Mouse (Mus musculus): Measurements from ENCODE around the gene Prom1. TPM values are rescaled to one million over a fixed set of nuclear protein-coding genes. Genes with fewer than 3 reads are reported as not detected.

Prom1 gene
- total and polyA plus RNA-seq, 3 experiments: 0.57 to 10.0 (median 7.8) TPM

DNA sequence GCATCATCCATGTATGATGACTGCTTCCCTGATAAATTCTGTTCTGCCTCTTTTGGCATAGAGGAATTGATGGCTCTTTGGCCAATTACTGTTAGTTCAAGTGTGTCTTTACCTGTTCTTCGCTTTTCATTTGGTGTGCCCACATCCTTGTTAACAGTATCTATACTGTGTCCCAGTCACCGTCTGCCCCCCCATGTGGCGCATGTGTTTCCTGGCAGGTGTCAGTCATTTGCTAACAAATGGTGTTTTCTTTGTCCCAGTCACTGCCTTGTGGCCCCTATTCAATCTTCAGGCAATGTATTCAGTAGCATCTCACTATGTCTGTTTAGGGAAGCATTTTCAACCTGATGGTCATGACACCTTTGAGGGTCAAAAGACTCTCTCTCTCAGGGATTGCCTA, 140.8 kb downstream of the Prom1 start:
- no peak for DNase-seq
- Histone ChIP-seq H3K27me3 (ENCODE audit: control insufficient read depth, insufficient read depth, low read length) (no peaks in the 10 kb centered on the region), H3K4me1 (ENCODE audit: control insufficient read depth, insufficient read depth, low read length) (no peaks in the 10 kb centered on the region), H3K36me3 (ENCODE audit: control insufficient read depth, insufficient read depth, low read length) (no peaks in the 10 kb centered on the region), H3K9ac (ENCODE audit: low read depth, low read length) (no peak overlapping the region), H3K27ac (no peak overlapping the region), H3K4me3 (no peak overlapping the region), H3K79me2 (replicated peaks; ENCODE audit: control insufficient read depth, insufficient read depth, low read length) (no peaks in the 10 kb centered on the region)
- intact Hi-C loops (cut with DNase I): no loop called here
- WGBS: 77% methylated on average over 3 of the region's 3 CpGs
- TF ChIP-seq EP300 (IDR thresholded peaks at IDR 0.05; ENCODE audit: insufficient read depth, low read depth, low read length) (no peak), POLR2A (IDR thresholded peaks at IDR 0.05; ENCODE audit: insufficient read depth, low read depth, low read length) (no peak), CTCF (IDR thresholded peaks at IDR 0.05) (no peak)

GRCm38 (mm10) chr5:43959884-43960440, 141.9 kb downstream of the Prom1 start:
- no peak for TF ChIP-seq EP300 (IDR thresholded peaks at IDR 0.05; ENCODE audit: insufficient read depth, low read depth, low read length)
- TF ChIP-seq CTCF (IDR thresholded peaks at IDR 0.05): no peak
- TF ChIP-seq POLR2A (IDR thresholded peaks at IDR 0.05; ENCODE audit: insufficient read depth, low read depth, low read length): no peak
- Histone ChIP-seq H3K36me3 (ENCODE audit: control insufficient read depth, insufficient read depth, low read length) (no peaks in the 10 kb centered on the region), H3K27ac (no peak overlapping the region), H3K9ac (ENCODE audit: low read depth, low read length) (no peak overlapping the region), H3K27me3 (ENCODE audit: control insufficient read depth, insufficient read depth, low read length) (no peaks in the 10 kb centered on the region), H3K4me1 (ENCODE audit: control insufficient read depth, insufficient read depth, low read length) (no peaks in the 10 kb centered on the region), H3K4me3 (no peak overlapping the region), H3K79me2 (replicated peaks; ENCODE audit: control insufficient read depth, insufficient read depth, low read length) (no peaks in the 10 kb centered on the region)
- intact Hi-C loops (cut with DNase I): no loop called here
- no peak for DNase-seq
- 72% methylated on average over 3 of the region's 3 CpGs for WGBS

DNA sequence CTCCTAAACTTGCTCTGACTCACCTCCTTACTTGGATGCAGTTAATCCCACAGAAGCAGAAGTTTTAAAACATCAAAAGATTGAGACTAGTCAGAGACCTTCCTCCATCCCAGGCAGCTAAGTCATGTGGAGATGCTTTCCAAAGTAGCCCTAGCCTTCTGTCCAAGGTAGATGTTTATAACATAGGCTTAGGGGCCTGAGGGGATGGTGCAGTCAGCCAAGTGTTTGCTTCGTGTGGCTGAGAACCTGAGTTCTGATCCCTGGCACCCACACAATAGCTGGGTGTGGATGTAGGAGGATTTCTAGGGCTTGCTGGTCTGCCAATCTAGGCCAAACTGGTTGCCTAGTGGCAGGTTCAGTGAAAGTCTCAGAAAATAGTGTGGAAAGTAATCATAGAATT, 148.6 kb downstream of the Prom1 start:
- H3K4me1 ChIP-seq (ENCODE audit: control insufficient read depth, insufficient read depth, low read length): peaks cover 2% of the 10 kb centered on the region; the same call in 1 of the 2 replicates
- no peaks in the 10 kb centered on the region for H3K27me3 ChIP-seq (ENCODE audit: control insufficient read depth, insufficient read depth, low read length)
- intact Hi-C loops (cut with DNase I): no loop called here
- WGBS: 67% methylated on average over 1 of the region's 1 CpGs
- TF ChIP-seq CTCF (IDR thresholded peaks at IDR 0.05) (no peak), POLR2A (IDR thresholded peaks at IDR 0.05; ENCODE audit: insufficient read depth, low read depth, low read length) (no peak), EP300 (IDR thresholded peaks at IDR 0.05; ENCODE audit: insufficient read depth, low read depth, low read length) (no peak)
- no peaks in the 10 kb centered on the region for H3K36me3 ChIP-seq (ENCODE audit: control insufficient read depth, insufficient read depth, low read length)
- no peak overlapping the region for H3K27ac ChIP-seq
- H3K9ac ChIP-seq (ENCODE audit: low read depth, low read length): no peak overlapping the region
- no peaks in the 10 kb centered on the region for H3K79me2 ChIP-seq (replicated peaks; ENCODE audit: control insufficient read depth, insufficient read depth, low read length)
- no peak overlapping the region for H3K4me3 ChIP-seq
- no peak for DNase-seq

GRCm38 (mm10) chr5:43948748-43949275, 153.0 kb downstream of the Prom1 start:
- 5% methylated on average over 8 of the region's 8 CpGs for WGBS
- Histone ChIP-seq H3K79me2 (replicated peaks; ENCODE audit: control insufficient read depth, insufficient read depth, low read length) (no peaks in the 10 kb centered on the region), H3K4me3 (peak overlapping the region; percentile 19; the same call in 1 of the 2 replicates), H3K27me3 (ENCODE audit: control insufficient read depth, insufficient read depth, low read length) (no peaks in the 10 kb centered on the region), H3K4me1 (ENCODE audit: control insufficient read depth, insufficient read depth, low read length) (peaks cover 2% of the 10 kb centered on the region; the same call in 1 of the 2 replicates), H3K27ac (peak overlapping the region; percentile 38; the same call in 1 of the 2 replicates), H3K36me3 (ENCODE audit: control insufficient read depth, insufficient read depth, low read length) (no peaks in the 10 kb centered on the region), H3K9ac (ENCODE audit: low read depth, low read length) (peak overlapping the region; percentile 46)
- intact Hi-C loops (cut with DNase I): no loop called here
- TF ChIP-seq CTCF (IDR thresholded peaks at IDR 0.05) (no peak), POLR2A (IDR thresholded peaks at IDR 0.05; ENCODE audit: insufficient read depth, low read depth, low read length) (no peak), EP300 (IDR thresholded peaks at IDR 0.05; ENCODE audit: insufficient read depth, low read depth, low read length) (no peak)
- peak; percentile 37 to 45 for DNase-seq

GRCm38 (mm10) chr5:43948111-43948743, 153.6 kb downstream of the Prom1 start:
- Histone ChIP-seq H3K9ac (ENCODE audit: low read depth, low read length) (no peak overlapping the region), H3K27ac (no peak overlapping the region), H3K36me3 (ENCODE audit: control insufficient read depth, insufficient read depth, low read length) (no peaks in the 10 kb centered on the region), H3K4me3 (peak overlapping the region; percentile 30), H3K79me2 (replicated peaks; ENCODE audit: control insufficient read depth, insufficient read depth, low read length) (no peaks in the 10 kb centered on the region), H3K4me1 (ENCODE audit: control insufficient read depth, insufficient read depth, low read length) (peaks cover 2% of the 10 kb centered on the region; the same call in 1 of the 2 replicates), H3K27me3 (ENCODE audit: control insufficient read depth, insufficient read depth, low read length) (no peaks in the 10 kb centered on the region)
- intact Hi-C loops (cut with DNase I): no loop called here
- DNase-seq: peak; percentile 35 to 72
- no peak for TF ChIP-seq EP300 (IDR thresholded peaks at IDR 0.05; ENCODE audit: insufficient read depth, low read depth, low read length)
- TF ChIP-seq CTCF (IDR thresholded peaks at IDR 0.05): no peak
- no peak for TF ChIP-seq POLR2A (IDR thresholded peaks at IDR 0.05; ENCODE audit: insufficient read depth, low read depth, low read length)
- 6% methylated on average over 27 of the region's 27 CpGs for WGBS

Data from heart, adult 2 months (tissue).